Comparison of ENCODE assay signal across 8 mouse cellular contexts in genomic region chr12:13211746-13212482, GRCm38 (mm10). TPM values are rescaled to one million over a fixed set of nuclear protein-coding genes. Genes with fewer than 3 reads are reported as not detected.
DNase-seq lines count a peak whose midpoint lies in the region; ATAC-seq lines count a peak whose summit lies in the region.

No protein-coding gene starts in this region.

- H3K9ac ChIP-seq in midbrain, embryonic 16.5 days (ENCODE audit: low read depth, low read length), result no peak overlapping the region
- H3K9ac ChIP-seq in embryonic facial prominence, embryonic 14.5 days (ENCODE audit: low read depth, low read length), result no peak overlapping the region
- H3K9ac ChIP-seq in heart, embryonic 16.5 days (ENCODE audit: low read length), result peak overlapping the region; percentile 21; the same call in 1 of the 2 replicates
- H3K9ac ChIP-seq in neural tube, embryonic 15.5 days (replicated peaks), result no peak overlapping the region

- H3K27me3 ChIP-seq in midbrain, embryonic 10.5 days (ENCODE audit: low read depth, poor library complexity, severe bottlenecking), result peaks cover 9% of the 10 kb centered on the region; the same call in 1 of the 2 replicates
- no peaks in the 10 kb centered on the region for H3K27me3 ChIP-seq in midbrain, embryonic 16.5 days (ENCODE audit: control insufficient read depth, insufficient read depth, low read depth, low read length)
- no peaks in the 10 kb centered on the region for H3K27me3 ChIP-seq in embryonic facial prominence, embryonic 14.5 days (replicated peaks; ENCODE audit: control insufficient read depth, insufficient read depth, low read length)
- no peaks in the 10 kb centered on the region for H3K27me3 ChIP-seq in heart, embryonic 16.5 days (ENCODE audit: control insufficient read depth, insufficient read depth, low read length)
- H3K27me3 ChIP-seq in neural tube, embryonic 15.5 days (replicated peaks), result no peaks in the 10 kb centered on the region

- H3K9me3 ChIP-seq in midbrain, embryonic 10.5 days (replicated peaks), result no peaks in the 10 kb centered on the region
- 0 out of 2 replicates have a peak, but pooled peaks cover 4% of the 10 kb centered on the region for H3K9me3 ChIP-seq in midbrain, embryonic 16.5 days (replicated peaks; ENCODE audit: control insufficient read depth, low read length, poor library complexity, severe bottlenecking)
- no peaks in the 10 kb centered on the region for H3K9me3 ChIP-seq in embryonic facial prominence, embryonic 14.5 days (ENCODE audit: control insufficient read depth, low read length)
- H3K9me3 ChIP-seq in heart, embryonic 16.5 days (replicated peaks; ENCODE audit: control insufficient read depth, low read length), result no peaks in the 10 kb centered on the region
- no peaks in the 10 kb centered on the region for H3K9me3 ChIP-seq in neural tube, embryonic 15.5 days (replicated peaks)

- no peak overlapping the region for H3K4me2 ChIP-seq in midbrain, embryonic 16.5 days (ENCODE audit: low read length)
- H3K4me2 ChIP-seq in embryonic facial prominence, embryonic 14.5 days (ENCODE audit: low read depth, low read length), result no peak overlapping the region
- peak overlapping the region; percentile 10; the same call in 1 of the 2 replicates for H3K4me2 ChIP-seq in heart, embryonic 16.5 days (ENCODE audit: low read depth, low read length)
- no peak overlapping the region for H3K4me2 ChIP-seq in neural tube, embryonic 15.5 days

- H3K4me1 ChIP-seq in midbrain, embryonic 10.5 days, result peaks cover 45% of the 10 kb centered on the region
- peaks cover 6% of the 10 kb centered on the region for H3K4me1 ChIP-seq in midbrain, embryonic 16.5 days (ENCODE audit: control insufficient read depth, insufficient read depth, low read length)
- H3K4me1 ChIP-seq in embryonic facial prominence, embryonic 14.5 days (ENCODE audit: control insufficient read depth, insufficient read depth, low read length), result peaks cover 3% of the 10 kb centered on the region; the same call in 1 of the 2 replicates
- peaks cover 16% of the 10 kb centered on the region for H3K4me1 ChIP-seq in heart, embryonic 16.5 days (ENCODE audit: control insufficient read depth, insufficient read depth, low read length)
- peaks cover 18% of the 10 kb centered on the region; the same call in 1 of the 2 replicates for H3K4me1 ChIP-seq in neural tube, embryonic 15.5 days

- H3K4me3 ChIP-seq in midbrain, embryonic 10.5 days, result no peak overlapping the region
- no peak overlapping the region for H3K4me3 ChIP-seq in midbrain, embryonic 16.5 days (ENCODE audit: low read depth, low read length)
- no peak overlapping the region for H3K4me3 ChIP-seq in embryonic facial prominence, embryonic 14.5 days (ENCODE audit: low read depth, low read length)
- H3K4me3 ChIP-seq in heart, embryonic 16.5 days (ENCODE audit: low read length), result no peak overlapping the region
- no peak overlapping the region for H3K4me3 ChIP-seq in neural tube, embryonic 15.5 days (replicated peaks)

- no peak for ATAC-seq in midbrain, embryonic 16.5 days
- no peak for ATAC-seq in embryonic facial prominence, embryonic 14.5 days (ENCODE audit: low read depth)
- peak; percentile 52 for ATAC-seq in heart, embryonic 16.5 days (replicated peaks; ENCODE audit: extremely low read depth, insufficient read depth, low FRiP score)
- no peak for ATAC-seq in neural tube, embryonic 15.5 days (ENCODE audit: low FRiP score)
- no peak for ATAC-seq in megakaryocyte, adult 5-6 weeks (ENCODE audit: poor library complexity, severe bottlenecking)

- DNase-seq in midbrain, embryonic 10.5 days (ENCODE audit: low spot score), result peak; percentile 11
- peak; percentile 82 for DNase-seq in embryonic facial prominence, embryonic 14.5 days (ENCODE audit: low spot score)
- DNase-seq in layer of hippocampus, adult 9-10 months (ENCODE audit: low spot score), result peak; percentile 20
- peak; percentile 27 for DNase-seq in mesoderm, embryonic 11.5 days (ENCODE audit: low read depth, low spot score)

- H3K36me3 ChIP-seq in midbrain, embryonic 10.5 days, result peaks cover 2% of the 10 kb centered on the region; the same call in 1 of the 2 replicates
- H3K36me3 ChIP-seq in midbrain, embryonic 16.5 days (ENCODE audit: control insufficient read depth, insufficient read depth, low read length), result no peaks in the 10 kb centered on the region; the same call in 1 of the 2 replicates
- no peaks in the 10 kb centered on the region for H3K36me3 ChIP-seq in embryonic facial prominence, embryonic 14.5 days (ENCODE audit: control insufficient read depth, insufficient read depth, low read length)
- no peaks in the 10 kb centered on the region for H3K36me3 ChIP-seq in heart, embryonic 16.5 days (ENCODE audit: control insufficient read depth, insufficient read depth)
- H3K36me3 ChIP-seq in neural tube, embryonic 15.5 days, result no peaks in the 10 kb centered on the region

- 73% methylated on average over 11 of the region's 11 CpGs for WGBS in midbrain, embryonic 10.5 days
- 71% methylated on average over 11 of the region's 11 CpGs for WGBS in midbrain, embryonic 16.5 days
- WGBS in embryonic facial prominence, embryonic 14.5 days, result 57% methylated on average over 11 of the region's 11 CpGs
- 42% methylated on average over 11 of the region's 11 CpGs for WGBS in heart, embryonic 16.5 days
- 72% methylated on average over 11 of the region's 11 CpGs for WGBS in neural tube, embryonic 15.5 days

- peak overlapping the region; percentile 55; the same call in 1 of the 2 replicates for H3K27ac ChIP-seq in midbrain, embryonic 10.5 days (replicated peaks)
- no peak overlapping the region for H3K27ac ChIP-seq in midbrain, embryonic 16.5 days (ENCODE audit: low read length)
- no peak overlapping the region for H3K27ac ChIP-seq in embryonic facial prominence, embryonic 14.5 days (replicated peaks; ENCODE audit: low read depth, low read length)
- H3K27ac ChIP-seq in heart, embryonic 16.5 days (ENCODE audit: low read length), result peak overlapping the region; percentile 56
- no peak overlapping the region for H3K27ac ChIP-seq in neural tube, embryonic 15.5 days (replicated peaks)

RNA-seq across cellular contexts. Expression of gene Ddx1, which starts 37.1 kb away (rescaled TPM):
- 194 and 202 TPM in 2 replicates for polyA plus RNA-seq in midbrain, embryonic 10.5 days (2016; fragmentation: Nextera tagmentation; extraction: Ambion mirVana)
- 139 and 141 TPM in 2 replicates for polyA plus RNA-seq in midbrain, embryonic 16.5 days (2015; fragmentation: Nextera tagmentation; extraction: Ambion mirVana)
- polyA plus RNA-seq in embryonic facial prominence, embryonic 14.5 days (2014; fragmentation: Nextera tagmentation; extraction: Ambion mirVana), result 128 and 148 TPM in 2 replicates
- polyA plus RNA-seq in heart, embryonic 16.5 days (2015; fragmentation: Nextera tagmentation; extraction: Ambion mirVana), result 83.8 and 89.4 TPM in 2 replicates
- polyA plus RNA-seq in neural tube, embryonic 15.5 days (2015; fragmentation: Nextera tagmentation; extraction: Ambion mirVana), result 130 and 139 TPM in 2 replicates
- 26.9 and 33.1 TPM in 2 replicates for total RNA-seq in megakaryocyte, adult 5-6 weeks (2015)
- total RNA-seq in megakaryocyte, adult 5-6 weeks (2017), result 55.5 and 64.0 TPM in 2 replicates

RNA-seq across cellular contexts. Expression of gene Nbas, which starts 57.0 kb away (rescaled TPM):
- polyA plus RNA-seq in midbrain, embryonic 10.5 days (2016; fragmentation: Nextera tagmentation; extraction: Ambion mirVana), result 13.3 and 14.9 TPM in 2 replicates
- 17.0 and 18.0 TPM in 2 replicates for polyA plus RNA-seq in midbrain, embryonic 16.5 days (2015; fragmentation: Nextera tagmentation; extraction: Ambion mirVana)
- 20.9 and 22.3 TPM in 2 replicates for polyA plus RNA-seq in embryonic facial prominence, embryonic 14.5 days (2014; fragmentation: Nextera tagmentation; extraction: Ambion mirVana)
- polyA plus RNA-seq in heart, embryonic 16.5 days (2015; fragmentation: Nextera tagmentation; extraction: Ambion mirVana), result 6.9 and 7.6 TPM in 2 replicates
- polyA plus RNA-seq in neural tube, embryonic 15.5 days (2015; fragmentation: Nextera tagmentation; extraction: Ambion mirVana), result 15.1 and 15.4 TPM in 2 replicates
- 7.3 and 9.6 TPM in 2 replicates for total RNA-seq in megakaryocyte, adult 5-6 weeks (2015)
- total RNA-seq in megakaryocyte, adult 5-6 weeks (2017), result 9.0 and 9.4 TPM in 2 replicates

Comparison
In these comparisons a context has a peak if more than half of its experiments do, and no peak if none do; other contexts are left out.
1. H3K27ac ChIP-seq: peak in midbrain, embryonic 10.5 days (single experiment) and heart, embryonic 16.5 days (single experiment); none in midbrain, embryonic 16.5 days (single experiment), embryonic facial prominence, embryonic 14.5 days (single experiment) and neural tube, embryonic 15.5 days (single experiment).
2. DNase-seq: peak in every context shown above with its lines; median percentile 82 in embryonic facial prominence, embryonic 14.5 days; 27 in mesoderm, embryonic 11.5 days; 20 in layer of hippocampus, adult 9-10 months; 11 in midbrain, embryonic 10.5 days.